Mouse (Mus musculus) embryonic facial prominence, embryonic 12.5 days (tissue): ENCODE data around the gene Olfr508. TPM values are rescaled to one million over a fixed set of nuclear protein-coding genes. Genes with fewer than 3 reads are reported as not detected.

Source experiments
- polyA plus RNA-seq: library from polyadenylated mRNA; unstranded; fragments of >200 nt; fragmentation: Nextera tagmentation; extraction: Ambion mirVana; gene quantifications from 2 replicates; pipeline ENCODE4 v1.2.1, GENCODE M21; 2016

Gene Olfr508
- polyA plus RNA-seq, 1 experiment from 2014 or later = not detected

Other genes starting within 250 kb of the Olfr508 start
- not detected in 2 replicates for gene Olfr495, start 236.8 kb upstream of the Olfr508 start, polyA plus RNA-seq
- not detected in 2 replicates for gene Olfr497, start 209.6 kb upstream of the Olfr508 start, polyA plus RNA-seq
- not detected in 2 replicates for gene Olfr498, start 164.7 kb upstream of the Olfr508 start, polyA plus RNA-seq
- gene Olfr502, start 104.9 kb upstream of the Olfr508 start, polyA plus RNA-seq = not detected in 2 replicates
- gene Olfr503, start 85.5 kb upstream of the Olfr508 start, polyA plus RNA-seq = not detected in 2 replicates
- gene Olfr504, start 64.2 kb upstream of the Olfr508 start, polyA plus RNA-seq = not detected in 2 replicates
- gene Olfr506, start 19.2 kb upstream of the Olfr508 start, polyA plus RNA-seq = not detected in 2 replicates
- gene Olfr507, start 8.2 kb upstream of the Olfr508 start, polyA plus RNA-seq = not detected in 2 replicates
- 0.10 TPM in 1 of 2 replicates, not detected in the other for gene Olfr509, start 21.9 kb downstream of the Olfr508 start, polyA plus RNA-seq
- not detected in 2 replicates for gene Olfr510, start 36.4 kb downstream of the Olfr508 start, polyA plus RNA-seq
- not detected in 2 replicates for gene Olfr512, start 83.3 kb downstream of the Olfr508 start, polyA plus RNA-seq
- gene Olfr513, start 121.0 kb downstream of the Olfr508 start, polyA plus RNA-seq = not detected in 2 replicates
- not detected in 2 replicates for gene Olfr514, start 196.0 kb downstream of the Olfr508 start, polyA plus RNA-seq
- not detected in 2 replicates for gene Olfr516, start 220.5 kb downstream of the Olfr508 start, polyA plus RNA-seq
- gene Olfr517, start 242.4 kb downstream of the Olfr508 start, polyA plus RNA-seq = not detected in 2 replicates